Comparison of ENCODE assay signal across 8 mouse cellular contexts in the genomic region with DNA sequence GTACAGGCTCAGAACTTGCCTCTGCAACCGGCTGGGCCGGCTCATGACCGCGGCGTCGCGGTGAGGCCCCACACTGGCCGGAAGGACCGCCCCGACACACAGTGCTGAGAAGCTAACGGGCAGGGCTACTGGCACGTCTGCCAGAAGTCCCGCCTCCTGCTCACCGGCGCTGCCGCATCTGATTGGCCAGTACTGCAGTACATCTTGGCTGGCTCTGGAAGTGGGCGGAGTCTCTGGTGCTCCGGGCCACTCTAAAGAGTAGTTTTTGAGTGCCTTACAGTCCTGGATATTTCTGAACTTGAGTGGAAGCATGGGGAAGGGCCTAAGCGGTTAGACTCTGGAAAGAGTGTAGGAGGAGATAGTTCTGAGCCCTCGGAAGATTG. TPM values are rescaled to one million over a fixed set of nuclear protein-coding genes. Genes with fewer than 3 reads are reported as not detected.
DNase-seq lines count a peak whose midpoint lies in the region; ATAC-seq lines count a peak whose summit lies in the region.

No protein-coding gene starts in this region.

- no peaks in the 10 kb centered on the region for H3K27me3 ChIP-seq in intestine, embryonic 14.5 days (replicated peaks; ENCODE audit: control insufficient read depth, insufficient read depth, low read length)

- H3K9me3 ChIP-seq in intestine, embryonic 14.5 days (ENCODE audit: control insufficient read depth, low read length) = no peaks in the 10 kb centered on the region

- H3K27ac ChIP-seq in intestine, embryonic 14.5 days (ENCODE audit: low read depth) = peak overlapping the region; percentile 81

- WGBS in intestine, embryonic 14.5 days = under 1% methylated on average over 20 of the region's 20 CpGs

- peak; percentile 99 for ATAC-seq in intestine, embryonic 14.5 days (replicated peaks; ENCODE audit: low FRiP score, low TSS enrichment, low read depth)

- peak overlapping the region; percentile 74 for H3K4me2 ChIP-seq in intestine, embryonic 14.5 days (ENCODE audit: low read length)

- H3K36me3 ChIP-seq in intestine, embryonic 14.5 days (ENCODE audit: control insufficient read depth, insufficient read depth, low read length) = no peaks in the 10 kb centered on the region

- DNase-seq in adrenal gland, adult (ENCODE audit: inconsistent age in 2 of 2, low spot score in 1 of 2) = peak; percentile 98 to 99
- DNase-seq in embryo, embryonic 10.5 days (ENCODE audit: low spot score) = peak; percentile 98
- peak; percentile 98 for DNase-seq in gastrocnemius, postnatal 14 days
- DNase-seq in intestine, embryonic 14.5 days (ENCODE audit: low spot score) = peak; percentile 93
- peak; percentile 97 to 98 for DNase-seq in left cerebral cortex, postnatal 14 days (ENCODE audit: low spot score in 2 of 2)
- peak; percentile 97 for DNase-seq in mesoderm, embryonic 11.5 days (ENCODE audit: low read depth, low spot score)
- peak; percentile 96 to 97 for DNase-seq in right cerebral cortex, postnatal 36 days (ENCODE audit: low spot score in 2 of 2)
- peak; percentile 97 for DNase-seq in yolk sac, embryonic 10.5 days (ENCODE audit: low spot score)

- H3K4me1 ChIP-seq in intestine, embryonic 14.5 days (replicated peaks; ENCODE audit: control insufficient read depth, insufficient read depth, low read length) = peaks cover 13% of the 10 kb centered on the region

- peak overlapping the region; percentile 71 for H3K9ac ChIP-seq in intestine, embryonic 14.5 days (ENCODE audit: low read length)

- intact Hi-C loops in gastrocnemius, postnatal 14 days (cut with DNase I; ENCODE audit: low total_unique reads) = no loop called here
- intact Hi-C loops in left cerebral cortex, postnatal 14 days (cut with DNase I) = no loop called here

- peak overlapping the region; percentile 68 for H3K4me3 ChIP-seq in intestine, embryonic 14.5 days (ENCODE audit: low read depth, low read length)

RNA-seq across cellular contexts. Expression of a gene that starts 0.7 kb away (rescaled TPM):
- total RNA-seq in gastrocnemius, postnatal 14 days (2021) = under 1 TPM; 0.51 to 0.78 TPM
- not detected in 2 replicates for polyA plus RNA-seq in intestine, embryonic 14.5 days (2014; fragmentation: Nextera tagmentation; extraction: Ambion mirVana)
- under 1 TPM; 0.40 to 0.44 TPM for total RNA-seq in left cerebral cortex, postnatal 14 days (2021)

RNA-seq across cellular contexts. Expression of a gene that starts 1.4 kb away (rescaled TPM):
- total RNA-seq in gastrocnemius, postnatal 14 days (2021) = 10 to 100 TPM in 1 of 2 experiments, 1 to 10 TPM in 1; 7.8 to 10.6 TPM
- polyA plus RNA-seq in intestine, embryonic 14.5 days (2014; fragmentation: Nextera tagmentation; extraction: Ambion mirVana) = 16.3 and 17.2 TPM in 2 replicates
- total RNA-seq in left cerebral cortex, postnatal 14 days (2021) = 10 to 100 TPM in 1 of 2 experiments, 1 to 10 TPM in 1; 7.3 to 10.2 TPM

RNA-seq across cellular contexts. Expression of a gene that starts 7.7 kb away (rescaled TPM):
- total RNA-seq in gastrocnemius, postnatal 14 days (2021) = 1 to 10 TPM; 1.0 to 1.1 TPM
- polyA plus RNA-seq in intestine, embryonic 14.5 days (2014; fragmentation: Nextera tagmentation; extraction: Ambion mirVana) = 52.2 and 60.5 TPM in 2 replicates
- 1 to 10 TPM; 6.9 to 8.2 TPM for total RNA-seq in left cerebral cortex, postnatal 14 days (2021)

RNA-seq across cellular contexts. Expression of a gene that starts 13.8 kb away (rescaled TPM):
- total RNA-seq in gastrocnemius, postnatal 14 days (2021) = 10 to 100 TPM; 16.0 to 17.4 TPM
- polyA plus RNA-seq in intestine, embryonic 14.5 days (2014; fragmentation: Nextera tagmentation; extraction: Ambion mirVana) = 70.7 and 79.3 TPM in 2 replicates
- 10 to 100 TPM; 53.4 to 55.3 TPM for total RNA-seq in left cerebral cortex, postnatal 14 days (2021)

RNA-seq across cellular contexts. Expression of a gene that starts 30.7 kb away (rescaled TPM):
- total RNA-seq in gastrocnemius, postnatal 14 days (2021) = 10 to 100 TPM; 18.2 to 20.9 TPM
- 41.4 and 46.1 TPM in 2 replicates for polyA plus RNA-seq in intestine, embryonic 14.5 days (2014; fragmentation: Nextera tagmentation; extraction: Ambion mirVana)
- total RNA-seq in left cerebral cortex, postnatal 14 days (2021) = 100 to 1,000 TPM; 499 to 503 TPM

Comparison
In these comparisons a context has a peak if more than half of its experiments do, and no peak if none do; other contexts are left out.
1. Peak in every context shown above with its lines: DNase-seq, ATAC-seq, H3K4me3 ChIP-seq and H3K27ac ChIP-seq.